Mouse (Mus musculus) frontal cortex, adult (tissue): ENCODE data around the gene Nsf.

Experiments used
- ATAC-seq: cut with Nextera tagmentation; 2 replicates; pipeline ENCODE4 v1.9.2; 2017; ENCODE audit warnings: mild to moderate bottlenecking, moderate library complexity, mixed read lengths; ENCODE audit not compliant: low TSS enrichment

The Nsf gene

GRCm38 (mm10) chr11:103773387-103774227 is 180.2 kb downstream of the Nsf start, which contains the start of gene Wnt3:
Gene Wnt3, plus strand, starts transcription at chr11:103774150.
- no peak for ATAC-seq

- ATAC-seq = no peak
Observed at GRCm38 (mm10) chr11:103772505-103773386, 181.1 kb downstream of the Nsf start.
